Mouse (Mus musculus) lung, adult 2 months (tissue): ENCODE measurements at regions not wholly inside any gene's neighbourhood (a gene's known extent, or its start where the extent isn't known, plus 50 kb on each side); places are given as distances from the start of the nearest gene placed in this dataset.

ENCODE experiments used
- CTCF ChIP-seq: fragments of 200-500 bp; IDR thresholded peaks from 2 replicates; pipeline ENCODE4 v1.5.1; 2011; ENCODE audit warnings: mild to moderate bottlenecking, low read length, control low read depth; ENCODE audit not compliant: insufficient read depth
- POLR2A ChIP-seq: fragments of 200-500 bp; IDR thresholded peaks from 2 replicates; pipeline ENCODE4 v1.6.1; 2011; ENCODE audit warnings: low read depth, mild to moderate bottlenecking, control low read depth, low read length, borderline replicate concordance; ENCODE audit errors: extremely low read depth

GRCm38 (mm10) chr11:112121026-112121425 lies 661.0 kb upstream of the Sox9 start:
- TF ChIP-seq CTCF (no peak), POLR2A (no peak)
